Mouse (Mus musculus): ENCODE measurements around the gene Vldlr.

DNA sequence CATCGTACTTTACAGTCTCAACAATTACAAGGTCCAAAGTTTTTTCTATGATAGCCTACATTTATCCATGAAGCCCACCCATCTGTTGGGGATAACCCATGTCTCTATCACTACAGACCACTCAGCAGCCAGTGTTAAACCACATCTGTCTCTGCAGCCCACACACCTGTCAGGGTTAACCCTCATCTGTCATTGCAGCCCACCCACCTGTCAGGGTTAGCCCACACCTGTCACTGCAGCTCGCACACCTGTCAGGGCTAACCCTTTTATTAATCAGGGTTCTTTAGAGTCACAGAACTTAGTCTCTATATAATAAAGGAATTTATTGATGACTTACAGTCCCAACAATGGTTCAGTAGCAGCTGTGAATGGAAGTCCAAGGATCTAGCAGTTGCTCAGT lies 62.9 kb downstream of the Vldlr start:
- TF ChIP-seq CTCF (IDR thresholded peaks at IDR 0.05; ENCODE audit: borderline replicate concordance, extremely low read depth, insufficient read depth, insufficient read length) = no peak
- no peak for TF ChIP-seq POLR2A (IDR thresholded peaks at IDR 0.05; ENCODE audit: borderline replicate concordance, extremely low read depth, insufficient read depth, insufficient read length, poor library complexity, severe bottlenecking)
